Mouse (Mus musculus) lung, embryonic 16.5 days (tissue): ENCODE measurements at regions not wholly inside any gene's neighbourhood (a gene's known extent, or its start where the extent isn't known, plus 50 kb on each side); places are given as distances from the start of the nearest gene placed in this dataset.

ENCODE experiments used
- ATAC-seq: fragments of 200-750 bp; cut with Nextera tagmentation; 2 replicates; pipeline ENCODE4 v1.8.0; 2017; ENCODE audit warnings: low read depth, mild to moderate bottlenecking, moderate library complexity
- H3K27ac ChIP-seq: fragments of 300-500 bp; sonication (generic); 2 replicates; pipeline ENCODE4 v1.5.1; 2014; ENCODE audit warnings: mild to moderate bottlenecking, control low read depth, low read length
- H3K27me3 ChIP-seq: fragments of 300-500 bp; sonication (generic); 2 replicates; pipeline ENCODE4 v1.6.1; 2014; ENCODE audit warnings: low read depth, low read length, mixed read lengths; ENCODE audit not compliant: control insufficient read depth, insufficient read depth
- H3K36me3 ChIP-seq: fragments of 300-500 bp; sonication (generic); 2 replicates; pipeline ENCODE4 v1.6.1; 2014; ENCODE audit warnings: low read length; ENCODE audit not compliant: control insufficient read depth, insufficient read depth
- H3K4me1 ChIP-seq: fragments of 300-500 bp; sonication (generic); replicated peaks from 2 replicates; pipeline ENCODE4 v1.6.1; 2014; ENCODE audit warnings: low read length, mixed read lengths; ENCODE audit not compliant: control insufficient read depth, insufficient read depth
- H3K4me2 ChIP-seq: fragments of 300-500 bp; sonication (generic); 2 replicates; pipeline ENCODE4 v1.6.1; 2014; ENCODE audit warnings: low read depth, low read length, control low read depth
- H3K4me3 ChIP-seq: fragments of 300-500 bp; sonication (generic); 2 replicates; pipeline ENCODE4 v1.5.1; 2014; ENCODE audit warnings: mild to moderate bottlenecking, low read length, control low read depth
- H3K9ac ChIP-seq: fragments of 300-500 bp; sonication (generic); 2 replicates; pipeline ENCODE4 v1.6.1; 2014; ENCODE audit warnings: low read length, control low read depth
- H3K9me3 ChIP-seq: fragments of 300-500 bp; sonication (generic); 2 replicates; pipeline ENCODE4 v1.6.1; 2016; ENCODE audit warnings: low read length; ENCODE audit not compliant: control insufficient read depth
- WGBS: fragments of 180-500 bp; shearing (Covaris S2); extraction: QIAGEN DNeasy Blood & Tissue Kit; methylation state at CpG from one replicate; pipeline ENCODE4 v1.1.7; 2014; 5-methylcytosine and 5-hydroxymethylcytosine counted together

- Histone ChIP-seq H3K4me2 (no peak overlapping the region), H3K4me1 (no peaks in the 10 kb centered on the region), H3K27me3 (no peaks in the 10 kb centered on the region), H3K9ac (no peak overlapping the region), H3K9me3 (no peaks in the 10 kb centered on the region), H3K27ac (no peak overlapping the region), H3K4me3 (no peak overlapping the region), H3K36me3 (no peaks in the 10 kb centered on the region)
- no peak for ATAC-seq
Observed at GRCm38 (mm10) chr13:15862941-15863340, 148.7 kb upstream of the Inhba start.

GRCm38 (mm10) chr13:15863344-15863743 lies 148.3 kb upstream of the Inhba start:
- no peak for ATAC-seq
- Histone ChIP-seq H3K9ac (no peak overlapping the region), H3K4me3 (no peak overlapping the region), H3K9me3 (no peaks in the 10 kb centered on the region), H3K36me3 (no peaks in the 10 kb centered on the region), H3K4me2 (no peak overlapping the region), H3K4me1 (no peaks in the 10 kb centered on the region), H3K27ac (no peak overlapping the region), H3K27me3 (no peaks in the 10 kb centered on the region)
- 31% methylated on average over 3 of the region's 3 CpGs for WGBS

- H3K4me1 ChIP-seq, result no peaks in the 10 kb centered on the region
- 63% methylated on average over 5 of the region's 5 CpGs for WGBS
- no peaks in the 10 kb centered on the region for H3K9me3 ChIP-seq
- H3K36me3 ChIP-seq, result no peaks in the 10 kb centered on the region
- no peak overlapping the region for H3K9ac ChIP-seq
- no peak overlapping the region for H3K4me3 ChIP-seq
- ATAC-seq, result no peak
- H3K27me3 ChIP-seq, result no peaks in the 10 kb centered on the region
- no peak overlapping the region for H3K4me2 ChIP-seq
- no peak overlapping the region for H3K27ac ChIP-seq
Observed at GRCm38 (mm10) chr13:15867046-15867561, 144.5 kb upstream of the Inhba start.

- no peaks in the 10 kb centered on the region for H3K9me3 ChIP-seq
- H3K36me3 ChIP-seq, result no peaks in the 10 kb centered on the region
- 85% methylated on average over 2 of the region's 2 CpGs for WGBS
- no peak overlapping the region for H3K4me2 ChIP-seq
- H3K4me1 ChIP-seq, result no peaks in the 10 kb centered on the region
- ATAC-seq, result no peak
- H3K9ac ChIP-seq, result no peak overlapping the region
- no peak overlapping the region for H3K4me3 ChIP-seq
- H3K27me3 ChIP-seq, result no peaks in the 10 kb centered on the region
- H3K27ac ChIP-seq, result no peak overlapping the region
Observed at GRCm38 (mm10) chr13:15877606-15878005, 134.0 kb upstream of the Inhba start.

GRCm38 (mm10) chr13:15879576-15879975 lies 132.1 kb upstream of the Inhba start:
- Histone ChIP-seq H3K9me3 (no peaks in the 10 kb centered on the region), H3K9ac (no peak overlapping the region), H3K4me3 (no peak overlapping the region), H3K27me3 (no peaks in the 10 kb centered on the region), H3K27ac (no peak overlapping the region), H3K4me2 (no peak overlapping the region), H3K4me1 (no peaks in the 10 kb centered on the region), H3K36me3 (no peaks in the 10 kb centered on the region)
- ATAC-seq, result no peak

GRCm38 (mm10) chr13:15890794-15891193 lies 120.9 kb upstream of the Inhba start:
- no peaks in the 10 kb centered on the region for H3K9me3 ChIP-seq
- 73% methylated on average over 3 of the region's 3 CpGs for WGBS
- no peaks in the 10 kb centered on the region for H3K27me3 ChIP-seq
- no peak overlapping the region for H3K27ac ChIP-seq
- H3K4me3 ChIP-seq, result no peak overlapping the region
- H3K36me3 ChIP-seq, result no peaks in the 10 kb centered on the region
- no peak overlapping the region for H3K4me2 ChIP-seq
- no peaks in the 10 kb centered on the region for H3K4me1 ChIP-seq
- no peak overlapping the region for H3K9ac ChIP-seq
- no peak for ATAC-seq

GRCm38 (mm10) chr13:15891403-15891802 lies 120.2 kb upstream of the Inhba start:
- no peak overlapping the region for H3K4me3 ChIP-seq
- H3K9ac ChIP-seq, result no peak overlapping the region
- H3K36me3 ChIP-seq, result no peaks in the 10 kb centered on the region
- H3K9me3 ChIP-seq, result no peaks in the 10 kb centered on the region
- H3K27ac ChIP-seq, result no peak overlapping the region
- no peaks in the 10 kb centered on the region for H3K27me3 ChIP-seq
- ATAC-seq, result no peak
- H3K4me1 ChIP-seq, result no peaks in the 10 kb centered on the region
- H3K4me2 ChIP-seq, result no peak overlapping the region

GRCm38 (mm10) chr13:15898201-15898600 lies 113.5 kb upstream of the Inhba start:
- Histone ChIP-seq H3K27me3 (no peaks in the 10 kb centered on the region), H3K4me1 (no peaks in the 10 kb centered on the region), H3K36me3 (no peaks in the 10 kb centered on the region), H3K9me3 (no peaks in the 10 kb centered on the region), H3K27ac (no peak overlapping the region), H3K4me3 (no peak overlapping the region), H3K4me2 (no peak overlapping the region), H3K9ac (no peak overlapping the region)
- WGBS, result 63% methylated on average over 1 of the region's 1 CpGs
- no peak for ATAC-seq

GRCm38 (mm10) chr13:15901710-15902675 lies 109.7 kb upstream of the Inhba start:
- Histone ChIP-seq H3K9ac (no peak overlapping the region), H3K4me3 (no peak overlapping the region), H3K4me1 (no peaks in the 10 kb centered on the region), H3K27me3 (no peaks in the 10 kb centered on the region), H3K9me3 (no peaks in the 10 kb centered on the region), H3K4me2 (no peak overlapping the region), H3K36me3 (no peaks in the 10 kb centered on the region), H3K27ac (no peak overlapping the region)
- 29% methylated on average over 7 of the region's 7 CpGs for WGBS
- peak; percentile 49; the same call in 1 of the 2 replicates for ATAC-seq
